Mouse (Mus musculus) layer of hippocampus, adult 2 months (tissue): Measurements from ENCODE around the gene Tmem238l. TPM values are rescaled to one million over a fixed set of nuclear protein-coding genes. Genes with fewer than 3 reads are reported as not detected.

Experiments used
- DNase-seq, 2 experiments: peaks; one replicate each; pipeline ENCODE4 v3.0.0; 2022; ENCODE audit warnings: low spot score in 2 of 2
- H3K27ac ChIP-seq: fragments of 200-600 bp; 2 replicates; pipeline ENCODE4 v1.8.1; 2022
- H3K4me3 ChIP-seq: fragments of 200-600 bp; 2 replicates; pipeline ENCODE4 v1.8.1; 2022; ENCODE audit warnings: mild to moderate bottlenecking
- CTCF ChIP-seq: fragments of 200-600 bp; conservative IDR thresholded peaks from 2 replicates; pipeline ENCODE4 v1.8.1; 2022; ENCODE audit warnings: antibody characterized with exemption, mild to moderate bottlenecking, moderate library complexity
- total RNA-seq, 2 experiments: library from RNA; stranded (reverse); gene quantifications; 2 replicates each; pipeline ENCODE4 v1.2.3; 2021

The Tmem238l gene
- total RNA-seq, 2 experiments from 2014 or later: not detected

DNA sequence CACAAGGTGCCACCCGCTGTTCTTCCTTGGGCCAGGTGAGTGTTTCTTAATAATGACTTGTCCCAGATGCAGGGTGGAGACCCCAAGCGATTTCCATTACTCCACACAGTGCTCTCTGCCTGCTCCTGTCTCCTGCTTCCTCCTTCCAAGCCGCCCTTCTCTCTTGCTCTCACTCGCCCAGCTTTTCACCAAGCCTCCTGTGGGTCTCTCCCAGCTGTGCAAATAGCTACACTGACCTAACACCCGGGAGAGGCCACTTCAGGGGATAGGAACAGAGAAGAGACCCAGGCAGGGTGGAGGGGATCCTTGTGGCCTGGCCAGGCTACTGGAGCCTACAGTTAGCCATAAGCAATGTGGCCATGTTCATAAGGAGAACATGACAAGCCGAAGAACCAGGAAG is 9.5 kb upstream of the Tmem238l start:
- no peak for DNase-seq
- no peak overlapping the region for H3K27ac ChIP-seq
- no peak overlapping the region for H3K4me3 ChIP-seq
- TF ChIP-seq CTCF: no peak

DNA sequence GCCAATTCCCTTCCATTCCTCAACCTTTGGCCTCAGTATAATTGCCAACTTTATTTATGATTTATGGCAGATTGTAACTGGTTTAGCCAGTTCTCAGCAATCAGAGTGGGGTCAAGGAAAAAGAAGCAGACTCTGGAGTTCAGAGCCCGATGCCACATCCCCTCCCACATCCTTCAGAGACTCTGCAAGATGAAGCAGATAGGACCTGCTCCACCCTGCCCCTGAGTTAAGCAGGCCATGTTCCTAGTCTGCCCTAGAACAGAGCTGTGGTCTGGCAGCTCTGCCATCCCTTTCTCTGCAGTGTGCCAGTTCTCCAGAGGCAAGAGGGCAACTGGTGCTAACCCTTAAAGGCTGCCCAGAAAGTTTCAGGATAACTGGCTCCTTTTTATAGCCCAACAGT is 4.4 kb downstream of the Tmem238l start:
- no peak for TF ChIP-seq CTCF
- no peak for DNase-seq
- H3K4me3 ChIP-seq: no peak overlapping the region
- no peak overlapping the region for H3K27ac ChIP-seq

- DNase-seq: no peak
- Histone ChIP-seq H3K4me3 (no peak overlapping the region), H3K27ac (no peak overlapping the region)
- TF ChIP-seq CTCF: no peak
Measured at GRCm38 (mm10) chr11:66961447-66962176, 5.2 kb downstream of the Tmem238l start.

DNA sequence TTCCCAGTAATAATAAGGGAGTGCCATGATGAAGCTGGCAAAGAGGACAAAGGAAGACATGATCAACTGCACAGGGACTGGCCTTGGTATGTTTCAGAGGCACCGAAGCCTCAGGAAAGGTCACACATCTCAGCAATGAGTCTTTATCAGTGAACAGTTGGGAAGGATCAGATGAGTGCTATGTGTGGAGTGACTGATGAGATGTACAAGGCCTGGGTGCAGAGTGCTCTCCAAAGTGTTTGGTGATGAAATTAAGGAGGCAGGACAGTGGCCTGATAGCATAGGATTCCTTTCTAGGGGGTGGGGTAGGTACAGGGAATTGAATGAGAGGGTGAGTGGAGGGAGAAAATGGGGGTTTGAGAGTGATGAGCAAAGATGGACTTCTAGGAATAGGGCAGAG is 7.0 kb downstream of the Tmem238l start:
- TF ChIP-seq CTCF: no peak
- H3K27ac ChIP-seq: no peak overlapping the region
- no peak overlapping the region for H3K4me3 ChIP-seq
- DNase-seq: no peak

DNA sequence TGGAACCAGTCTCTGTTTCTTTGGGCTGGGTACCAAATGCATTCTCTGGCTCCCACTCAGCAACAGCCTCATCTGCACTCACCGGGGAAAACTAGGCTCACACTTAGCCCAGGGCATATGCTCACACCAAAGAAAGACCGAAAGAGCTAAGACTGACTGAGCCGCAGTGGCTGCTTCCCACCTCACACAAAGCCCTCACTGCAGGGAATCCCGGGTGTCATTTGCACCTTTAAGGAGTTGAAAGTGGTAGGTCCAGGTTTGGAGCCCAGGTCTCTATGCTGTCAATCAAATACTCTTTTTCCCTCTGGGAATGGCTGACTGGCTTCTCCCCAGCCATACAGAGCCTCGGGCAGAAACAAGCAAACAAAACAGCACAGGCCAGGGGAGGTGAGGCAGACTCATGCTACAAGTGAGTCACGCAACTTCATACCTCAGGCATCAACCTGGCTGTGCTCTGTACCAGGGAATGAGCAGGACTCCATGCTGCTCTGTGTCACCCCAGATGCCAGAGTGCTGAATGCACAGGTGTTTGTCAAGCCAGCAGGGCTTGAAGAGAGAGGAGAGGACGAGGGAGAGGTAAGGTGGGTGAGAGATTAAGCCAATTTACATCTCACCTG is 10.2 kb downstream of the Tmem238l start:
- DNase-seq: no peak
- H3K27ac ChIP-seq: no peak overlapping the region
- no peak overlapping the region for H3K4me3 ChIP-seq
- no peak for TF ChIP-seq CTCF

GRCm38 (mm10) chr11:66968575-66968974 is 12.1 kb downstream of the Tmem238l start:
- TF ChIP-seq CTCF: no peak
- DNase-seq: no peak
- no peak overlapping the region for H3K4me3 ChIP-seq
- no peak overlapping the region for H3K27ac ChIP-seq

- no peak for DNase-seq
- TF ChIP-seq CTCF: no peak
- H3K4me3 ChIP-seq: no peak overlapping the region
Measured at GRCm38 (mm10) chr11:66973507-66973906, 17.1 kb downstream of the Tmem238l start.

GRCm38 (mm10) chr11:66975606-66976330 is 19.3 kb downstream of the Tmem238l start:
- no peak for DNase-seq
- no peak for TF ChIP-seq CTCF
- H3K4me3 ChIP-seq: no peak overlapping the region
- H3K27ac ChIP-seq: no peak overlapping the region

More at GRCm38 (mm10) chr11:66973507-66973906, 17.1 kb downstream of the Tmem238l start:
- H3K27ac ChIP-seq: no peak overlapping the region

DNA sequence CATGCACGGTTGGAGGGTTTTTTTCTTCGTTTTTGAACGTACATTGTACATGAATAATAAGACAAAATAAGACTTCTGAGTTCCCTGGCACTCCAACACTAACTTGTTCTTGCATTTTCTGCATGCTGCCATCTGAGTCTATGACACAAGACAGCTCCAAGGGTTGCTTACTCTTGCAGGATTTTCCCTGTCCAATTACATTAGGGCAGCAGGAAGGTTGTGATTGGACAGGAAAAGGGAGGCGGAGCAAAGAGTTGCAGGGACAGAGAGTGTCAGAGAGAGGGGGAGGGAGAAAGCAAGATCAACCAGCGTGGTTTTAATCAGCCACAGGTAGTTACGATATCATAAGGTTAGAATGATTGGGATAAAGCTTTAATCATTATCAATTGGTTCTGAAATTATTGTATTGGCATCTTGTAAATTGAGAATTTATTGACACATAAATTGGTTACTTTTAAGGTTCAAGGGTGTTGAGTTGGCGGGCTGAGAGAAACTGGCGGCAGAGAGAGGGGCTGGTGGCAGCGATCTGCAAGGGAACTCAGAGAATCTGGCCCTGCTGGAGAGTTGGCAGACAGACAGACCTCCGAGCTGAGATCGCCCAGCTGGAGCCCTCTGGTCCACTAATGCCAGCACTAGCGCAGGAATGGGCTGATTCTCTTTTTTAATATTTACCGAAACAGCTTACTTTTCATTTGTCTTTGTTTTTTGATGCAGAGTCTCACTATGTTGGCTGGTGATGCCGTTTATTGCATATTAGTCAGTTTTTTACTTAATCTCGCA is 25.1 kb downstream of the Tmem238l start:
- DNase-seq: no peak
- no peak for TF ChIP-seq CTCF
- Histone ChIP-seq H3K4me3 (no peak overlapping the region), H3K27ac (no peak overlapping the region)

DNA sequence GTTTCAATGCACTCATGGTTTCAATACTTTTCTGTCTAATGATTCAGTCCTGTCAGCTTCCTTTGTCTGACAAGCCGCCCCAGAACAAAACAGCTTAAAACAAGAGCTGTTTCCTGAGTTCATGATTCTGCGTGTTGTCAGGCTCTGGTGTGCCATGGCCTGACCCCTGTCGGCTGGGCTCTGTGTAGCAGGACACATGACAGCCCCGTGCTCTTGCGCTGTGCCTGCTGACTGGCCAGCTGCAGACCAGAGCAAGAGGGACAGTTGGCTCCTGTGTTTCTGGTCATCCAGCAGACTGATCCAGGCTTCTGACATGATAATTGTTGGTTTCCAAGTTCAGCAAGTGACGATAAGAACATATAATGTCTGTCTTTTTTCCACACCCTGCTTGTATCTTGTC is 26.4 kb downstream of the Tmem238l start:
- Histone ChIP-seq H3K4me3 (no peak overlapping the region), H3K27ac (no peak overlapping the region)
- TF ChIP-seq CTCF: peak; percentile 67
- no peak for DNase-seq

DNA sequence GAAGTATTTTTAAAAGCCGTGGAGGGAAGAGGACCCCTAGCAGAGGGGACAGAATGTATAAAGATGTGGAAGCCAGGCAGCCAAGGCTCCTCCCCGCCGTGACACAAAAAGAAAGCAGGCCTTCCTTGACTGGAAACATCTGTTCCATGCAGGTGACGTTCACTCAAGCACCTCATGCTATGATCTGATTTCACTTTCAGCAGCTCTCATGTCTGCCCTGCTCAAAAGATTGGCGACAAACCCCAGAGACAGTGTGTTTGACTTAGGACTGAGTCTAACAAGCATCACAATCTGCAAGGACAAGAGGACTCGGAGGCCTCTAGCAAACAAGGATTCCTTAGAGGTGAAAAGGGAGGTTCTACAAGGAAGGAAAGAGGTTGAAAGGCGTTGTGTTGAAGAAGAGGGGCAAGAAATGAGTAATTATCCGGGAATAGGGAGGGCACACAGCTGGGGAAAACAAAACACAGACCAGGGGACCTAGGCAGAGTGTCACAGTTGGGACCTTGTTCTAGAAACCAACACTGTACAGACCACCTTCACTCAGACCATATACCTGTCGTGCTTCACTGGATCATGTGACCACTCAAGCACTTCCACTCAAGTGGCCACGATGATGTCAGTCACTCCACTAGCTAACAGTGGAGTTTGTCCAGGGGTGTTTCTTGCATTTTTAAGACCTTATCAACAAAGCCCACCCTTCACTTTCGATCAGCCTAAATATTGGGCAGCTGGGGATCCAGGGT is 27.2 kb downstream of the Tmem238l start:
- TF ChIP-seq CTCF: no peak
- peak overlapping the region; percentile 87 for H3K27ac ChIP-seq
- H3K4me3 ChIP-seq: no peak overlapping the region

More for the DNA sequence above, 27.2 kb downstream of the Tmem238l start:
- DNase-seq: no peak
